Mouse (Mus musculus) forebrain, postnatal 0 days (tissue): ENCODE measurements around the gene Tigd4. TPM values are rescaled to one million over a fixed set of nuclear protein-coding genes. Genes with fewer than 3 reads are reported as not detected.

Source experiments
- ATAC-seq: fragments of 200-750 bp; cut with Nextera tagmentation; 2 replicates; pipeline ENCODE4 v1.8.0; 2017; ENCODE audit warnings: mild to moderate bottlenecking, moderate library complexity
- DNase-seq: peaks from one replicate; pipeline ENCODE4 v3.0.0-alpha.2; 2015
- H3K27ac ChIP-seq: fragments of 300-500 bp; sonication (generic); 2 replicates; pipeline ENCODE4 v1.5.1; 2014; ENCODE audit warnings: low read depth, mild to moderate bottlenecking, antibody characterized with exemption, low read length, moderate library complexity, mixed read lengths
- H3K27me3 ChIP-seq: fragments of 300-500 bp; sonication (generic); 2 replicates; pipeline ENCODE4 v1.6.1; 2014; ENCODE audit warnings: mild to moderate bottlenecking, low read length, mixed read lengths; ENCODE audit not compliant: insufficient read depth
- H3K36me3 ChIP-seq: fragments of 300-500 bp; sonication (generic); 2 replicates; pipeline ENCODE4 v1.6.1; 2014; ENCODE audit warnings: mild to moderate bottlenecking, moderate library complexity; ENCODE audit not compliant: insufficient read depth
- H3K4me1 ChIP-seq: fragments of 300-500 bp; sonication (generic); 2 replicates; pipeline ENCODE4 v1.6.1; 2014; ENCODE audit warnings: antibody characterized with exemption; ENCODE audit not compliant: insufficient read depth
- H3K4me2 ChIP-seq: fragments of 300-500 bp; sonication (generic); 2 replicates; pipeline ENCODE4 v1.6.1; 2014; ENCODE audit warnings: low read depth, mild to moderate bottlenecking, moderate library complexity
- H3K4me3 ChIP-seq: fragments of 300-500 bp; sonication (generic); 2 replicates; pipeline ENCODE4 v1.5.1; 2014; ENCODE audit warnings: low read depth, low read length, mixed read lengths
- H3K9ac ChIP-seq: fragments of 300-500 bp; sonication (generic); 2 replicates; pipeline ENCODE4 v1.6.1; 2014; ENCODE audit warnings: mild to moderate bottlenecking
- H3K9me3 ChIP-seq: fragments of 300-500 bp; sonication (generic); 2 replicates; pipeline ENCODE4 v1.6.1; 2016; ENCODE audit warnings: low read length
- CTCF ChIP-seq: sonication (generic); IDR thresholded peaks from 2 replicates; pipeline ENCODE4 v1.5.1; 2016; ENCODE audit warnings: antibody characterized with exemption, control low read depth, low read depth
- WGBS: fragments of 180-500 bp; shearing (Covaris S2); extraction: QIAGEN DNeasy Blood & Tissue Kit; methylation state at CpG from one replicate; pipeline ENCODE4 v1.1.7; 2014; 5-methylcytosine and 5-hydroxymethylcytosine counted together
- polyA plus RNA-seq: library from polyadenylated mRNA; unstranded; fragments of >200 nt; fragmentation: Nextera tagmentation; extraction: Ambion mirVana; gene quantifications from 2 replicates; pipeline ENCODE4 v1.2.1, GENCODE M21; 2015
- total RNA-seq: library from RNA; depleted of rRNA; stranded (reverse); fragments of >200 nt; gene quantifications from 2 replicates; pipeline ENCODE4 v1.2.3, GENCODE M21; 2014

Gene Tigd4
- total and polyA plus RNA-seq, 2 experiments from 2014 or later, result not detected

DNA sequence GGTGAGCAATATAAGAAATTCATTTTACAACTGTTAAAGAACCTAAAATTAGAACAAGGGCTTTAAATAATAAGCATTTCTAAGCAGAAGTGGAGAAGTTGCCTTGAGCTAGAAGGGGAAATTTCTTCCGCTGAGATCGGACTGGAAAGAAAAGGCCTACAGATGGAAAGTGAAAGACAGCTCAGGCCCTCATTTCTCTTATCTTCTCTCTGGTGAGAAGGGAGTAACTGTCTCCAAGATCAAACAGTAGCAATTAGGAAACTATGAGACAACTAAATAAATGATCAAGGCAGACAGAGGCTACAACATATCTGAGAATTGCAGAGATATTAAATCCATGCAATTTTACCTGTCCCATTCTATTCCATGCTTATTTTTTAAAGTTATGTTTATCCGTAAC is 22.9 kb upstream of the Tigd4 start:
- no peak for TF ChIP-seq CTCF
- no peaks in the 10 kb centered on the region for H3K4me1 ChIP-seq
- no peak overlapping the region for H3K4me2 ChIP-seq
- no peak for DNase-seq
- no peaks in the 10 kb centered on the region for H3K9me3 ChIP-seq
- 87% methylated on average over 3 of the region's 3 CpGs for WGBS
- no peaks in the 10 kb centered on the region for H3K27me3 ChIP-seq
- no peaks in the 10 kb centered on the region for H3K36me3 ChIP-seq
- H3K9ac ChIP-seq, result no peak overlapping the region
- H3K4me3 ChIP-seq, result no peak overlapping the region
- no peak for ATAC-seq
- H3K27ac ChIP-seq, result no peak overlapping the region

DNA sequence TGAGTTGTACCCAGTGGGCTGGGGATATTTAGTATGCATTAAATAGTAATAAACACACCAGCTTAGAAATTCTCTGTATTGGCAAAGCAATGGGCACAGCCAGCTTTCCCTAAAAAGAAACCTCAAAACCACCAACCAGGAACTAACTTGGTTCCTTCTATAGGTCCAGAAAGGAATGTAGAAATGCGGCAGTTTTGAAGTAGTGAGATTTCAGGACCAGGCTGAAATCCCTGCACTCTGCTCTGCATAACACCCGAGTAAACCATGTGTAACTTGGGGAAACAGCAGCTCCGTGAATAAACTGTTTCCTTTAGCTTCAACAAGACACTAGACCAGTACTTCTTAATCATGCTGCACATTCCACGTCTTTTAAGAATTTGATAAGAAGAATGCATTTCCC is 12.7 kb upstream of the Tigd4 start:
- WGBS, result 62% methylated on average over 4 of the region's 4 CpGs
- DNase-seq (no peak), ATAC-seq (no peak)
- H3K4me3 ChIP-seq, result no peak overlapping the region
- no peak overlapping the region for H3K9ac ChIP-seq
- no peaks in the 10 kb centered on the region for H3K36me3 ChIP-seq
- no peaks in the 10 kb centered on the region for H3K9me3 ChIP-seq
- peaks cover 8% of the 10 kb centered on the region for H3K4me1 ChIP-seq
- H3K27me3 ChIP-seq, result no peaks in the 10 kb centered on the region
- no peak overlapping the region for H3K27ac ChIP-seq
- no peak for TF ChIP-seq CTCF
- no peak overlapping the region; the same call in 1 of the 2 replicates for H3K4me2 ChIP-seq

DNA sequence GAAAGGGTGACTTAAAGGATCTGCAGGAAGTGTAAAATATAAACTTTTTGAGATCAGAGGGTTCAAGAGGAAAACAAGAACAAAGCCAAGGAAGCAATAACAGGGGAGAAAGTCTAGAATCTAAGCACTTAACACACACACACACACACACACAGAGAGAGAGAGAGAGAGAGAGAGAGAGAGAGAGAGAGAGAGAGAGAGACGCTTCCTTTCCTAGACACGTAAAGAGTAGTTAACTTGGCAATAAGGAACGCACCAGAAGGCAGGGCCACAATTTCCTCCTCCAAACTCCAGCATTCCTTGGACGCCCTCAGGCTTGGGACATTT is 11.7 kb upstream of the Tigd4 start:
- WGBS, result 2% methylated on average over 4 of the region's 4 CpGs
- no peak for DNase-seq
- Histone ChIP-seq H3K4me2 (peak overlapping the region; percentile 90), H3K9me3 (no peaks in the 10 kb centered on the region), H3K27me3 (no peaks in the 10 kb centered on the region), H3K27ac (peak overlapping the region; percentile 91), H3K36me3 (no peaks in the 10 kb centered on the region), H3K4me1 (peaks cover 8% of the 10 kb centered on the region), H3K4me3 (peak overlapping the region; percentile 76), H3K9ac (peak overlapping the region; percentile 86)
- TF ChIP-seq CTCF, result no peak
- ATAC-seq, result no peak

DNA sequence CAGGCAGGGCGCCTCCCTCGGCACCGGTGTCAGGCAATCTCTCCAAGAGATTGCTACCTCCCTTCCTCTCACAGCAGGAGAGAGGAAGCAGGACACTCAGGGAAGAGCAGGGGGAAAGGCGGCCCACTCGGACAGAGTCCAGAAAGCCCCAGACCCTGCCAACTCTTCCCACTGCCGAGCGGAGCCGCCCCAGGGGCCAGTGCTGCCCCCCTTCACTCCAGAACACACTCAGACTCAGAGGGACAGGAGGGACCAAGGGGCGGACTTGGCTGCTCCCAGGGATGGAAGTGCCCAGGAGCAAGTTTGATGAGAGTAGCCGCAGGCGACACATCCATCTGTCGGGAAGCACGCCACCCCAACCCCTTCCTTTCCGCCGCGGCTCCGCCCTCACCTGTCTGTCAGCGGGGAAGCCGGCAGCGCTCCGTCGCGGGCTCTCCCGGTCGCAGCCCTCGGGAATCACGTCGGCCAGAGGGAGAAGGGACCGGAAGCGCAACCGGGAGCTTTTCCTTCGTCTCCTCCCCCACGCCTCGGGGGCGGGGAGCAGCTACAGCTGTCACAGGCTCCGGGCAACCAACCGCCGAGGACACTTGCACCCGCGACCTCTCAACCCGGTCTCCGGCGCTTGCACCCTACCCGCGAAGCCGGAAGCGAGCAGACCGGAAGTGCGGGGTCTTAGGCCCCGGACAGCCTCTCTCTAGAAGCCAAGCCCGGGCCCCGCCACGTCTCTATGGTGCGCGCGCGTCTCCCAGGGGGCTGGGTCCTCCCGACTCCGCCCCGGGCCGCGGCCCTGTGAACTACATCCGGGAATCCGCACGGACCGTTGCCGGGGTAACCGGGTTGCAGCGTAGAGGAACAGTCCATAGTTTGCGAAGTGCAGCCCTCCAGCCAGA is 11.1 kb upstream of the Tigd4 start, which contains the start of gene Arfip1:
Arfip1 (minus strand) TSS at position 603 of the 890 bp plus-strand sequence.
- H3K27ac ChIP-seq, result peak within 1 kb of the TSS; percentile 91
- WGBS, result 2% methylated on average over 69 of the region's 70 CpGs
- peaks cover 8% of the 10 kb centered on the region for H3K4me1 ChIP-seq
- TF ChIP-seq CTCF, result no peak
- peak within 1 kb of the TSS; percentile 86 for H3K9ac ChIP-seq
- peak; percentile 98 for ATAC-seq
- no peaks in the 10 kb centered on the region for H3K9me3 ChIP-seq
- H3K4me2 ChIP-seq, result peak within 1 kb of the TSS; percentile 90
- H3K36me3 ChIP-seq, result no peaks in the 10 kb centered on the region
- DNase-seq, result peak; percentile 93
- H3K4me3 ChIP-seq, result peak within 1 kb of the TSS; percentile 76
- no peaks in the 10 kb centered on the region for H3K27me3 ChIP-seq

DNA sequence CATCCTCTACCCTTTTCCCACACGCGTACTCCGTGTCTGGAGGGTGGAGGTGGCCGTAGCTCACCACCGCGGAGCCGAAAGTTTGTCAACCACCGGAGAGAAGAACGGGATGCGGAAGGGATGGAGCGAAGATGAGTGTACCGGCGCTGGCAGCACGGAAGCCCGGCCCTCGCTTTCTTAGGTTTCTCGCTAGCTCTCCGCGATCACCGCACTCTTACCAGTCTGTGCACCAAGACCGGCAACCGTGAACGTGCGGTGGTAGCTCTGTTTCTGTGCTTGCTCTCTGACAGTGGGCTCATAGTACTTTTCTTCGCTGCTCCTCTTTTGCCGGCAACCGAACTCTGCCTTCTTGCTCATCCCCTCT is 10.5 kb upstream of the Tigd4 start:
- no peak for TF ChIP-seq CTCF
- ATAC-seq, result peak; percentile 52
- no peak for DNase-seq
- WGBS, result under 1% methylated on average over 27 of the region's 27 CpGs
- no peaks in the 10 kb centered on the region for H3K9me3 ChIP-seq
- no peaks in the 10 kb centered on the region for H3K27me3 ChIP-seq
- H3K27ac ChIP-seq, result peak overlapping the region; percentile 91
- H3K9ac ChIP-seq, result peak overlapping the region; percentile 86
- H3K4me3 ChIP-seq, result peak overlapping the region; percentile 76
- no peaks in the 10 kb centered on the region for H3K36me3 ChIP-seq
- peaks cover 8% of the 10 kb centered on the region for H3K4me1 ChIP-seq
- peak overlapping the region; percentile 90 for H3K4me2 ChIP-seq

DNA sequence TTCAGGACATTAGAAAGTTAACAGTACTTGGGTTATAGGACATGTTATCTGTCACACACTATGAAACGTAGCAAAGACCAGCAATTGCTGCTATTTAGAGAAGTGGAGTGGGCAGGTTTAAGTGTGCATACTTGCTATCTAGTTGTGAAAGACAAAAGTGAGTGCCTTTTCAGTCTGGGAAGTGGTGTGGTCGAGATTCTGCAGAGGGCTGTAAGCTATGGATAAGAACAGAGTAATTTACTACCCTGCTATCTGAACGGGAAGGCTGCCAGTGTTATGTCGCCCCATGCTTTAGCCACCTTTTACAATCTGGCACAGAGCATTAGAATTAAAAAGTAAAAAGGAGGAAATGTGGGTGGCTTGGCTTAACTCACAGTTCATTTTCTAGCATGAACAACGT is 6.6 kb upstream of the Tigd4 start:
- TF ChIP-seq CTCF, result no peak
- WGBS, result 41% methylated on average over 5 of the region's 5 CpGs
- Histone ChIP-seq H3K27ac (no peak overlapping the region), H3K4me1 (peaks cover 4% of the 10 kb centered on the region), H3K9ac (no peak overlapping the region), H3K4me2 (no peak overlapping the region), H3K36me3 (no peaks in the 10 kb centered on the region), H3K27me3 (no peaks in the 10 kb centered on the region), H3K4me3 (no peak overlapping the region), H3K9me3 (no peaks in the 10 kb centered on the region)
- DNase-seq, result no peak
- no peak for ATAC-seq

DNA sequence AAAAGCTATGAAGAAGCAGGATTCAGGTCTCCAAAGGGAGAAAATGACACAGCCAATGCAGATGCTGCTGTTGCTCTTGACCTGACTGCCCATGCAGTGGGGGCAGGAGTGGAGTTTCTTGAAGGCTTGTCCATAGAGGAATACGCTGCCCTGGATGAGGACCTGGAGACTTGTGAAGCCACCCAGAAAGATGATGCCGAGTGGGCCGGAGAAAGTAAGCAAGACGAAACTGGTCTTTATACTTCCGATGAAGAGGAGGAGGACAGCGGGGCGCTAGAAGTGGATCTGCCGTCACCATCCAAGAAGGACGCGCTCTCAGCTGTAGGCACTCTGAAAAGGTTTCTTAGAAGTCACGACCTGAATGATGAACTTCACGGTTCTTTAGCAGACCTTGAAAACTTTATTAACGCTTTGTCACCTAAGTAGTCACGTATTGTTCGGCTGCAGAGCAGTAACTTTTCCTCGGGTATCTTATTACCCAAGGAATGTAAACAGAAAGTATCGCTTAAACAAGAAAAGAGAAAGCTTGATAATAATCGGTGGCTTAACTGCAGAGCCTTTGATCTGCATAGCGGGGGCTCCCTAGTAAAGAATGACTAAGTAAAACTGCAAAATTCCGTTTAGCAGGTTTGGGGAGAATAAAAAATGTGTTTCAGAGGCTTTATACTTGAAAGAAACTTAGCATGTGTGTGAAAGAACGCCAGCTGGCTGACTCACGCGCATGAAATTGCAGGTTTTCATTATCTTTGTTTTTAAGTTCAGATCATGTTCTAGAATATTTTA is 1.7 kb downstream of the Tigd4 start:
- WGBS, result 10% methylated on average over 23 of the region's 23 CpGs
- TF ChIP-seq CTCF, result no peak
- Histone ChIP-seq H3K36me3 (no peaks in the 10 kb centered on the region), H3K27ac (no peak overlapping the region), H3K4me2 (peak overlapping the region; percentile 37), H3K4me3 (no peak overlapping the region), H3K9me3 (no peaks in the 10 kb centered on the region), H3K9ac (no peak overlapping the region), H3K4me1 (peaks cover 5% of the 10 kb centered on the region), H3K27me3 (no peaks in the 10 kb centered on the region)
- DNase-seq (peak; percentile 81), ATAC-seq (peak; percentile 63)
